Mouse (Mus musculus) activated CD4-positive, CD25-positive, alpha-beta regulatory T cell (primary cell): ENCODE measurements around the gene Rab2b. TPM values are rescaled to one million over a fixed set of nuclear protein-coding genes. Genes with fewer than 3 reads are reported as not detected.

ENCODE experiments used
- polyA plus RNA-seq, 2 experiments: library from polyadenylated mRNA; unstranded; fragments of 100-300 nt; shearing (Covaris generic); gene quantifications; one replicate each; pipeline ENCODE4 v1.2.1; 2017

The Rab2b gene
- 10 to 100 TPM; 15.0 to 22.1 TPM for polyA plus RNA-seq

GRCm38 (mm10) chr14:52278932-52279746, at the start of gene Rab2b, which contains the start of gene Tox4:
Gene Rab2b (minus strand): TSS chr14:52279545.
Gene Tox4 (plus strand): TSS chr14:52279146.

GRCm38 (mm10) chr14:52327910-52328812, 48.8 kb upstream of the Rab2b start, which contains the start of gene Sall2:
Gene Sall2 (minus strand): TSS chr14:52328762.

GRCm38 (mm10) chr14:52304644-52305271, 25.4 kb upstream of the Rab2b start, which contains the start of gene Mettl3:
Gene Mettl3 (minus strand): TSS chr14:52305128.

GRCm38 (mm10) chr14:52257484-52258213, 21.7 kb downstream of the Rab2b start, which contains the start of gene Chd8:
Gene Chd8 (minus strand): TSS chr14:52257780.

Other genes starting within 250 kb of the Rab2b start
- gene Olfr221, start 237.1 kb downstream of the Rab2b start, polyA plus RNA-seq = under 1 TPM in 1 of 2 experiments, not detected in 1; 0.36 TPM
- 100 to 1,000 TPM; 335 to 426 TPM for gene Hnrnpc, start 175.5 kb downstream of the Rab2b start, polyA plus RNA-seq
- 1 to 10 TPM; 5.2 to 6.4 TPM for gene Rpgrip1, start 168.8 kb downstream of the Rab2b start, polyA plus RNA-seq
- 10 to 100 TPM; 20.2 to 21.9 TPM for gene Supt16, start 82.1 kb downstream of the Rab2b start, polyA plus RNA-seq
- gene Chd8, start 21.8 kb downstream of the Rab2b start, polyA plus RNA-seq = 10 to 100 TPM; 30.5 to 32.9 TPM
- gene Tox4, start 399 bp downstream of the Rab2b start, polyA plus RNA-seq = 10 to 100 TPM; 84.0 to 88.3 TPM
- gene Mettl3, start 25.6 kb upstream of the Rab2b start, polyA plus RNA-seq = 10 to 100 TPM; 49.0 to 56.2 TPM
- 1 to 10 TPM; 2.1 to 4.3 TPM for gene Sall2, start 49.2 kb upstream of the Rab2b start, polyA plus RNA-seq
- gene Olfr1513, start 76.9 kb upstream of the Rab2b start, polyA plus RNA-seq = under 1 TPM in 1 of 2 experiments, not detected in 1; 0.10 TPM
- not detected for gene Olfr1512, start 99.6 kb upstream of the Rab2b start, polyA plus RNA-seq
- gene Olfr1511, start 117.8 kb upstream of the Rab2b start, polyA plus RNA-seq = under 1 TPM in 1 of 2 experiments, not detected in 1; 0.21 TPM
- gene Olfr1510, start 134.8 kb upstream of the Rab2b start, polyA plus RNA-seq = under 1 TPM in 1 of 2 experiments, not detected in 1; 0.38 TPM
- not detected for gene Olfr1509, start 163.4 kb upstream of the Rab2b start, polyA plus RNA-seq
- gene Olfr1508, start 187.9 kb upstream of the Rab2b start, polyA plus RNA-seq = under 1 TPM in 1 of 2 experiments, not detected in 1; 0.02 TPM
- not detected for gene Olfr1507, start 216.2 kb upstream of the Rab2b start, polyA plus RNA-seq